Mouse (Mus musculus) adrenal gland, postnatal 36 days (tissue): ENCODE results near the gene Mmp27. TPM values are rescaled to one million over a fixed set of nuclear protein-coding genes. Genes with fewer than 3 reads are reported as not detected.

Experiments used
- DNase-seq, 2 experiments: peaks; one replicate each; pipeline ENCODE4 v3.0.0; 2021; ENCODE audit warnings: mixed read lengths in 1 of 2
- total RNA-seq, 2 experiments: library from RNA; stranded (reverse); gene quantifications; 2 replicates each; pipeline ENCODE4 v1.2.3; 2021

The Mmp27 gene
- total RNA-seq, 2 experiments from 2014 or later, result 0.73 to 7.5 TPM

- peak; percentile 68 to 70 for DNase-seq
Observed at GRCm38 (mm10) chr9:7602982-7603742, 32.0 kb downstream of the Mmp27 start.

- DNase-seq, result no peak
Observed at GRCm38 (mm10) chr9:7604005-7604404, 32.8 kb downstream of the Mmp27 start.

- DNase-seq, result no peak
Observed at GRCm38 (mm10) chr9:7605638-7606037, 34.4 kb downstream of the Mmp27 start.

GRCm38 (mm10) chr9:7622582-7622981, 51.4 kb downstream of the Mmp27 start:
- no peak for DNase-seq

GRCm38 (mm10) chr9:7627931-7628330, 56.7 kb downstream of the Mmp27 start, which contains the start of gene Mmp20:
Gene Mmp20, plus strand, starts transcription at chr9:7628231.
- DNase-seq, result no peak

Other genes starting within 250 kb of the Mmp27 start
- gene Mmp12, start 227.0 kb upstream of the Mmp27 start, total RNA-seq, result 1 to 10 TPM; 3.2 to 5.0 TPM
- not detected for gene Mmp1b, start 183.3 kb upstream of the Mmp27 start, total RNA-seq
- under 1 TPM in 1 of 2 experiments, not detected in 1; 0.23 TPM for gene Mmp3, start 125.6 kb upstream of the Mmp27 start, total RNA-seq
- not detected for gene Mmp10, start 69.0 kb upstream of the Mmp27 start, total RNA-seq
- gene Mmp8, start 12.9 kb upstream of the Mmp27 start, total RNA-seq, result under 1 TPM; 0.17 to 0.20 TPM
- not detected for gene Mmp20, start 56.8 kb downstream of the Mmp27 start, total RNA-seq
- gene Mmp7, start 120.7 kb downstream of the Mmp27 start, total RNA-seq, result not detected
- gene Tmem123, start 192.6 kb downstream of the Mmp27 start, total RNA-seq, result 100 to 1,000 TPM; 201 to 219 TPM